Mouse (Mus musculus) layer of hippocampus, postnatal 36 days (tissue): Measurements from ENCODE around the gene Cir1. TPM values are rescaled to one million over a fixed set of nuclear protein-coding genes. Genes with fewer than 3 reads are reported as not detected.

ENCODE experiments used
- DNase-seq, 2 experiments: peaks; one replicate each; pipeline ENCODE4 v3.0.0; 2022
- total RNA-seq, 2 experiments: library from RNA; stranded (reverse); gene quantifications; 2 replicates each; pipeline ENCODE4 v1.2.3; 2021

The Cir1 gene
- total RNA-seq, 2 experiments from 2014 or later = 26.0 to 27.3 TPM

DNA sequence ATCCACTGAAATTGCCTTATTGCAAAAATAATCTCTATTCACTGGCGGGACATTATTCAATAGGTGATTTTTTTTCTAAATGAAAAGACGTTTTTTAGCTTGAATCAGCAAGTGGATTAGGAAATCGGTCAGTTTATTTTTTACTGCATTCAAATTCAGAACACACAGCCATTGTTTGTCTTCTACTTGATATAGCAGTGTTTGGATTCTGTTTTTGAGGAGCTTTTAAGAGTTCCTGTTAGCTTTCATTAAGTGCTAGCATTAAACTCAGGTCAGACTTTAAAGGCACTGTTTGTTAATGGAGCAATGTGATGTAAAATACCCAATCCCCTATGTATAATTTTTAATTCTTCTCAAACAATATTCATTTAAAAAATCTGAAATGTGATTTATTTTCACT, 13.7 kb downstream of the Cir1 start:
- DNase-seq = no peak

DNA sequence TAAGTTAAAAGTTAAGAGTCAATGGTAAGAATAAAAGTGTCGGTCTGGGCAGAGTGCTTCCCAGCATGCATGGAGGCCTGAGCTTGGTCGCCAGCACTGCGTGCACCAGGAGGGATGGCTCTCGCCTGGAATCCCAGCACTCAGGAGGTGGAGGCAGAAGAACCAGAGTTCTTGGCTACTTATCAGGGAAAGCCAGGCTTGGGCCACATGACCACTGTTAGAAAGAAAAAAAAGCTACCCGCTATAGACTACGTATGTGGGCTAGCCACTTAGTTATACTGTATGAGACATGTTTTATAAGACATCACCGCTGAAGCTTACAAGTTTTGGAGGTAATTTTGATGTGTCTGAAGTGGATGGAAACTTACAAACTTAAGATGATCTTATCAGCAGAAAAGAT, 14.3 kb downstream of the Cir1 start:
- no peak for DNase-seq

DNA sequence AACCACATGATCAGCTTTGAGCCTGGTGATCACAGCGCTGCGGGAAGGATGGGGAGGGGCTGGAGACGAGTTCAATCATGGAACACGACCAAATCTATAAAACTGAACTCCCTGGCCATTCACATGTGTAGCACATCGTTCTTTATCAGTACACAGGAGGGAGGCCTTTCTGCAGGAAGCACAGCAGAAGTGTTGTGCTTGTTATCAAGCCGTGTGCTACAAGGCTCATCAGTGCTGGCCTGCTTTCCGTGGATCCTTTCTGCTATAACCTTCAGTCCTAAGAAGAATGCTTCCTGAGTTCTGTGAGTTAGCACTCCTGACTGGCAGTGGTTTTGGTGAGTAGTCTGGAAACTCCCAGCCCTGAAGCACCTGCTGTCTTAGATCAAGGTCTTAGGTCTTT, 17.5 kb downstream of the Cir1 start:
- no peak for DNase-seq

DNA sequence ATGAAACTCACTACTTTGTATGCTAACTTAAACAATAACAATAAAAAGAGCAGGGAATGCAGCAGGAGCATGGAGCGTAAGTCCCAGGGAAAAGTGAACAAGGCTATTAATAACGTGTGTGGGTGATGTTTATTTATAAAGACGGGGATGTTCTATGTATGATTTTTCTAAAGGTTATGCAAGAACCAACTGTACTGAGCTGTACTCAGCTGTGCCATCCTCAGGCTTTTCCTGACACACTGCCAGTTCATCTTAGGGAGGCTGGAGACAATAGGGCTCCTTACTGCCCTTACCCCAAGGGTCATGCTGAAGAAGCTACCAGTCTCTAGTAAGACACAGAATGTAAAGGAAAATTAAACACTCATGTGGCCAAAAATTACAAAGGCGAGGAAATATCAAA, 21.4 kb downstream of the Cir1 start:
- no peak for DNase-seq

DNA sequence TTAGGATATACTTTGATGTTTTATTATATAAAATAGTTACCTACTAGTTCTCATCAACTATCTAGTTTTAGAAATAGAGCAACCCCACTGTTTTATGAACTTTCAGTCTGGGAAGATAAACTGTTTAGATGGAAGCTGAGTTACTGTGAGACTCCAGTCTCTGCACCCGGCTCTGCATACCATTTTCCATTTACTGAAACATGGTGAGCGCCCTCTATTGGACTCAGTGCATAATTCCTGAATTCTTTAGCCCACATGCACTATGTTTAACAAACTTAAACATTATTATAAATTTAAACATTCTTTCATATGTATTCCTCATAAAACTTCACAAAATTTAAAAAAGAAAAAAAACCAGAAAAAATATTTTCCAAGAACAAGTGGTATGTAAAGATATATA, 26.9 kb downstream of the Cir1 start:
- no peak for DNase-seq

DNA sequence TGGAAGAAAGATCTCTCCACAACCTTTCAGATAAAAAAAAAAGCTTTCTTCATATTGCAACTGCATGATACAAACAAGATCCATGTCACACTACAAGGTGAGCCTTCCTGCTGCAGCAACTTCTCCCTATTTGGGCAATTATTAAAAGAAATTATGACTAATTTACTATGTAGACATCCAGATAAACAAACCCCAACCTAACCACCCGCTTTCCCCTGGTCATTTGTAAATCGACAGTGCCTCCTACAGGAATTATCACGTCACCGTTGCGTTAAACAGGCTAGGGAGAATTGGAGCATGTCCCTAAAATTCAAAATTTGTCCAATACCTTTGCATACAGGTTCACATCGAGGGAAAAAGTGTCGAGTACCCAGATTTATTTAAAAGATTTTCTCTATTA, 30.8 kb downstream of the Cir1 start:
- DNase-seq = no peak

DNA sequence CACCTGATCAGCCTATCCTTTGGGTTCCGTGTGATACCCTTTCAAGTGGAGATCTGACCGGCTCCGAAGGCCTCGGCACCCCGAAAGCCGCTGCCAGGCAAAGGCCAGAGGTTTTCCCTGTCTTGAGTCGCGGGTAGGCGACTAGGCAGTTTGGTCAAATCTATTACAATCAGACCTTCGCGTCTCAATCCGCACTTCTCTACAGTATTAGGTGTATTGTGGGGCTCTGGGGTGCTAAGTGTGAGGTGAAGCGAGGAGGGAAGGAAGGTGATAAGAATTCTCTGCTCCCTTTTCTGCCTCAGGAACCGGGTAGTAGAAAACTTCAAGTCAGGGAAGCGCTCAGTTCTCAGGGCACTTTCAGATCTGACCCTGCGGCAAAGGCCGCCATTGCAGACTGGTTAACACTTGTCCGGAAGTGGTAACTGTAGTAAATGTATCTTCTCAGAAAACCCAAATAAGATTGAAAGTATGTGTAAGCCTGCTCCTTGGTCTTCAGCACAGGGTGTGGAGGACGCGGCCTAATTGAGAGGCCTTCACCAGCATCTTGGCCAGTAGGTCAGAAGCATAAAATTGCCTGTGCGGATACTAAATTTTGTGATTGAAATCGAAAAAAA, 31.3 kb downstream of the Cir1 start:
- DNase-seq = no peak

DNA sequence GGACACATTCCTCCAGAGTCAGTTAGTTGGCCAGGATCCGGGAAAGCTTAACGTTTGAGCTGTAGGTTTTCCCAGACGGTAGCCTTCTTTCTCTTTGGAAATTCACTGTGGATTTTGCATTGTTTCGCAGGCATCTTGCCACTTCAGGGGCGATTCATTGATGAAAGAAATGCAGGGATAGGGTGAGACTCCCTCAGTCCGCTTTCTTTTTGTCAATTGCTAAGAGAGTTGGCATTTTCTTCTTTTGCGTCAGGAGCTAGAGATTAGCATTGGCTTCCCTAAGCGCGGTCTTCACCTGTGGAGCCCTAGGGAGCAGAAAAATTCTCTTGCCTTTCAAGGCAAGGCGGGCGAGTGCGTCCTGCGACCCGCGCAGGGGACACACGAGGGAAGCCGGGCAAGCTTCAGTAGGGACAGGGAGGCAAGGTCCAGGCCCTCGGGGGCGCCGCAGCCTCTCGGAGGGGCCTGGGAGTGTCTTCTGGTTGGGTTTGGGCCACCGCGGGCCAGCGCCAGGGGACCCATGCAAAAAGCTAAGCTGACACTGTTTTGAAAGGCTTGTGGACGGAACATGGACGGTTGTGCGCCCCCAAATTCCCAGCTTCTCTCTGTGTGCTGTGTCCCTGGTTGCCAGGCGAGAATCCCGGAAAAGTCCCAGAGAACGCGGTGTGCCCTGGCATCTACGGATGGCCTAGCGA, 32.0 kb downstream of the Cir1 start:
- DNase-seq = no peak

DNA sequence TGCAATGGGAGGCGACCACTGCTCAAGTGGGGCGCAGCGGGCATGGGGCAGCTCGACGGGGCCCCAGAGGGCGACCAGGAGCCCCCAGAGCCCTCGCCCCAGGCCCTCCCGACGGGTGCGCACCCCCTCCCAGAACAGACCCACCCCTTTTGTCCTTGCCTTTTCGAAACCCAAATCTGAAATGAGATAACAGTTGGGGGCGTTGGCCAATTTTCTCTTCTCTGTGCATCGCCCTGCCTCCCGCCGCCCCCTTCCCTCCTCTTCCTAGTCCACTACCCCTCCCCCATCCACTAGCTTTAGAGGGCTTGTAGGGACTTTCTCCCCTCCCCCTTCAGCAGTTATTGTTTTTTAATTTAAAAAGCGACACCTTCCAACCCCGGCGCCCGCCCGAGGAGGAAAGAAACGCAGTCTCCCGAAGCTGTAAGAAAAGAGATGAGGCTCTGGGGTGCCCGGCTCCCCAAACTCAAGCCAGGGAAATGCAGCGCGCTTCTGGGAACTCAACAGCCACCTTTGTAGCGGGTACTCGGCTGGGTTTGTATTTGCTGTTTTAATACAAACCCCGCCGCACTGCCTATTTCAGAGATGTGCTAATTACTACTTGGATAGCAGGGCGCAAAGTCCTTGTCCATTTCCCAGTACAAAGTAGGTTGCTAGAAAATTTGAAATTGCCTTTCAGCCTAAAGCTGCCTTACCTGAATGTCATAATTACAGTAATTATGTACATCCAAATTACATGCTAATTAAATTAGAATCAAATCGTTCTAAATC, 33.0 kb downstream of the Cir1 start:
- no peak for DNase-seq

DNA sequence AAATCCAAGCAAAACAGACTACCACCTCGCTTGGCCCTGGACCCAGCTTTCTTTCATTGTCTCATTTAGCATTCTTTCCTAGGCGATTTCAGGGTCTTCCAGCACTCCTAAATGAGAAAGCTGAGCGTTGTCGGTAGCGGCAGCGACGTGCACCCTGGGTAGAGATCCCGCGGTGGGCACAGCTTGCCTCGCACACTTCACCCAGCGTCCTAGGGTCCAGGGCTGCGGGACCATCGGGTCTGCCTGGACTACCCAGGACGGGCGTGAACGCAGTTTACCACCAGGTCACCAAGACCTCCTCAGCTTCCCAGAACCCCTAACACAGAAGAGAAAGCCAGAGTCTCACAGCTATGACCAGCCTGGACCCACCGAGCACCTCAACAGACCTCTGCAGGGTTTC, 33.6 kb downstream of the Cir1 start:
- no peak for DNase-seq

DNA sequence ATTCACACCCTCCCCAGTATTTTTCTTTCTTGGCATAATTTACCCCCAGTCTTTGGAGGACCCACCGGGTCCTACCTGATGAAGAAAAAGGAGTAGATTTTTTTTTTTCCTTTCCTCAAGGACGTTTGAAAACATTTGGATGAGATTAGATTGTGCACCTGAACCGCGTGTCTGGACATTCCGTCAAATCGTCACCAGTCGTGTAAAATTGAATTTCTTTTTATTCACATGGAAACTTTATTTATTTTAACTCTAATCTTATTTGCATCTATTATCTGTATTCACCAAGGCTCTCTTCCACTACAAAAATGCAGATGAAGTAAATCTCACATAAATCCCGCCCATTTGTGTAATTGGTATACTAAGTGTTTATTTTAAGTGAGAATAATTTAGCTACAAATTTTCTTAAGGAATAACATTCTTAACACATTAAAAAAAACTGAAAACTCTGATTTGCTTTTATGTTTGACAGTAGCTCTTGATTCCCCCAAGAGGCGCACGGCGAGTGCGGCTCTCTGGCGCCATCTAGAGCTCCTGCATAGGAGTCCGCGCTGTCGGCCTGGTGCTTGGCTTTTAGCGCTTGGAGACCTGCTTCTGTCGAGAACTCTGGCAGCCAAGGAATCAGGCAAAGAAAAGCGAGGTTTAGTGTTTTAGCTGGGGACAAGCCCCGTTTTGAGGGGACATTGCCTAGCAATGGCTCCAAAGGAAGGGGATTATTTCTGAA, 34.2 kb downstream of the Cir1 start:
- peak; percentile 84 for DNase-seq

DNA sequence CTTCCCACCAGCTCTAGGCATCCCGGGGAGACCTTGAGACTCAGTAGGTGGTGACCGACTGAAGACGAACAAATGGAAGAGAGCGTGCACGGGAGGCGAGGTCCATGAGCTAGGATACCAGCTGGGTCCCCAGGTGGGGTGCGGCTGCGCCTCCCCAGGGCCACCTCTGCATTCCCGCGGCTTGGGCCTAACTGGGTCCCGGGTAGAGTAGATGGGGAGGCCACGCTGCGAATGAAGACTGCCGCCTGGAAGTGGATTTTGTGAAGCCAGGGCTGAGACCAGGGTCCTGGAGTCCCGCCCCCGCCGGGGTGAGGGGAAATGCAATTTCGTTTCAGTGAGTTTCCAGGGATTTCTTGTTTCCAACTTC, 34.8 kb downstream of the Cir1 start:
- DNase-seq = peak in 1 of 2 experiments; percentile 26

DNA sequence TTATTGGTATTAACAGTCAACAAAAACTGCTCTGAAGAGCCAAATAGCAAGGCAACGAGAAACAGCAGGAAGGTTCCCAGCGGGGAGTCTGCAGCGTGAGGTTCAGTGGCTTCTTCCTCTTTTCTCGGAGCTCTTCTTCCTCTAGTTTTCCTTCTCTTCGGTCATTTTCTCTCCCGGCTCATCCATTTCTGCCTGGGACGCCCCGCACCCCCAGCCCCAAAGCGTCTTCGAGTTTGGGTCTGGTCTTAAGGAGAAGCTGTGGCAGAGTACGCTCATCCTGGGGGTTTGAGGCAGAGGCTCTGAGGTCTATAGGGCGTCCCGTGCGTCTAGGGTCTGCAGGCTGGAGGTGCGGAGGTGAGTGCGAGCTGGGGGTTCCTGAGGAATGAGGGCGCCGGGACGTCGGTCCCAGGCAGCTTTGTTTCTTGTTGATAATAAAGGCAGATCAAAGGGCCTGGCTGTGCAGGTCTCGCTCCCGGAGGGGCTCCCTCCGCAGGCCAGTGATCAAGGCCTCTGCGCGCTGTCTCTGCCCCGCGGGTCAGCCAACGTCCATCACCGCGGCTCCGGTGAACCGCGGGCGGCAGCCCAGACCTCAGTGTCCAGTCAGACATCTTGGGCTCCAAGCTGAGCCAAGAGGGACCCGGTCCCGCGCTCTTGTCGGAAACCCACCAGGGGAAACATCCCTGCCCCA, 35.3 kb downstream of the Cir1 start:
- DNase-seq = no peak

DNA sequence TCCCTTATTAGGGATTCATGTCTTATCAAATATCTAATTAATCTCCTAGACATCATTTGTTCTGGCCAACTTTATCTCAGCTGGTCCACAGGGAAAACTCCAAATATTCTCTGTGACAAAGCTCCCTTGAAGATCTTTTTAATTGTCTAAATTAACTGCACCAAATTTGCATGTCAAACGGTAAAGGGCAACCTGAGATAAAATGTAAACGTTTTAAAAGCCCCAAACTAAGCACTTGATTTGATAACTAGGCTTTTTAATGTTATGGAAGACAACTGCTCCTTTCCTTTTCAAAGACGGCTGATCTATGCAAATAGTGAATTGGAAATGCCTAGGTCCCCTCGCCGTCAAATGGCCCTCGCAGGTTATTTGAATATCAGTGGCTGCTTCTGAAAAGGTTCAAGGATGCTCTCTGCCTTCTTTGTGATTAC, 36.3 kb downstream of the Cir1 start:
- no peak for DNase-seq

DNA sequence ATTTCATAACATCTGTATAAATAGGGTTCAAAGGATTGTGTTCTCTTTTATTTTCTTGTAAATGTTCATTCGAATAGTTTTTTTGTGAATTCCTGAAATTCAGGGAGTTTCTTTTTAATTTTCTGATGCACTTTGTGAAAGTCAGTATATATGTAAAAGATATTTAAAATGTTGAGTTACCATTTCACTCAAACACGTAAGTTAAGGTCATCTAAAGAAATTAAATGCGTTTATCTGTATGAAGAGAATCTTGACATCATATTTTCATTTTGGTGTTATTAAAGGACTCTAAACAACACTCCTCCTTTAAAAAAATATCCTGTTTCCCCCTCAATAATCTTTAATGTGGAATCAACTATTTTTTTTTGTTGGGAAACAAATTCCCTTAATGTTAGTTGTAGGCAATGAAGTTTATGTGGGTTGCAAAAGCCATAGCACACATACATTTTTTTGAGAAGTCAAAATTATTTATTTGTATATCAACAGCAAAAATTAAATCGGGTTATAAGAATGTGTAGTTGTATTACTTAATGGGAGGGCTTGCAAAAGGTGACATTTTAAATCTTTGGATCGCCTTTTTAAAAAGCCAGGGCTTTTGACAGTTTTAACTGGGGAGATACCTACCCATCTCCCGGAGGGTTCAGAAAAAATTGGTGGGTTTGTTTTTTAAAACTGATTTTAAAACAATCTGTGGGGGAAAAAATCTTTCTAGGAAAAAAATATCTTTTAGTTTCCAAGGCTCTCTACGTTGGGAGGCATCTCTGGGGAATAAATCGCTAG, 37.0 kb downstream of the Cir1 start:
- no peak for DNase-seq

DNA sequence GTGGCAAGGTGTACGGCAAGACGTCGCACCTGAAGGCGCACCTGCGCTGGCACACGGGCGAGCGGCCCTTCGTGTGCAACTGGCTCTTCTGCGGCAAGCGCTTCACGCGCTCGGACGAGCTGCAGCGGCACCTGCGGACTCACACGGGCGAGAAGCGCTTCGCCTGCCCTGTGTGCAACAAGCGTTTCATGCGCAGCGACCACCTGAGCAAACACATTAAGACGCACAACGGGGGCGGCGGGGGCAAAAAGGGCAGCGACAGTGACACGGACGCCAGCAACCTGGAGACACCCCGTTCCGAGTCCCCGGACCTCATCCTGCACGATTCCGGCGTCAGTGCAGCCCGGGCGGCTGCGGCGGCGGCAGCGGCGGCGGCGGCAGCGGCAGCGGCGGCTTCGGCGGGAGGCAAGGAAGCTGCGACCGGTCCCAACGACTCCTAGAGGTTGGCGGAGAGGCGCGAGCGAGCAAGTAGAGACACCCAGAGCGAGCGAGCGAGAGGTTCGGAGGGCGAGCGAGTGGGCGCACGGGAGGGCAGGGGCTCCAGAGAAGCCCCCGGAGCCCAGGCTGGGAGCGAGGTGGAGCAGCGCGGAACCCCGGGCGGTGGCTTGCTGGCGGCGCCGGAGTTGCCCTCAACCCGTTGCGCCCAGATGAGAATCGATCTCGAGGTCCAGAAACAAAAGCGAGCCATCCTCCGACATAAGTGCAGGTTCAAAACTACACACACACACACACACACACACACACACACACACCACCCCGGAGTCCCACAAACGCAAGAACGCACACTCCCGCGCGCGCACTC, 38.2 kb downstream of the Cir1 start:
- no peak for DNase-seq

DNA sequence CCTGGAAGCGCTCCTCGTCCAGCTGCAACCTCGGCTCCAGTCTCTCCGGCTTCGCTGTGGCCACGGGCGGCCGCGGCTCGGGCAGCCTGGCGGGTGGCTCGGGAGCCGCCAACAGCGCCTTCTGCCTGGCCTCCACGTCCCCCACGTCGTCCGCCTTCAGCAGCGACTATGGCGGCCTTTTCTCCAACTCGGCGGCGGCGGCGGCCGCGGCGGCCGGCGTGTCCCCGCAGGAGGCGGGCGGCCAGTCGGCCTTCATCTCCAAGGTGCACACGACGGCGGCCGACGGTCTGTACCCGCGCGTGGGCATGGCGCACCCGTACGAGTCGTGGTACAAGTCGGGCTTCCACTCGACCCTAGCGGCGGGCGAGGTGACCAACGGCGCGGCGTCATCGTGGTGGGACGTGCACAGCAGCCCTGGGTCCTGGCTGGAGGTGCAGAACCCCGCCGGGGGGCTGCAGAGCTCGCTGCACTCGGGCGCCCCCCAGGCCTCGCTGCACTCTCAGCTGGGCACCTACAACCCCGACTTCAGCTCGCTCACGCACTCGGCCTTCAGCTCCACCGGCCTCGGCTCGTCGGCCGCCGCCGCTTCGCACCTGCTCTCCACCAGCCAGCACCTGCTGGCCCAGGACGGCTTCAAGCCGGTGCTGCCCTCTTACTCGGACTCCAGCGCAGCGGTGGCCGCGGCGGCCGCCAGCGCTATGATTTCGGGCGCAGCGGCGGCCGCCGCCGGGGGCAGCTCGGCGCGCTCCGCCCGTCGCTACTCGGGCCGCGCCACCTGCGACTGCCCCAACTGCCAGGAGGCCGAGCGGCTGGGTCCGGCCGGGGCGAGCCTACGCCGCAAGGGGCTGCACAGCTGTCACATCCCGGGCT, 39.0 kb downstream of the Cir1 start:
- no peak for DNase-seq

DNA sequence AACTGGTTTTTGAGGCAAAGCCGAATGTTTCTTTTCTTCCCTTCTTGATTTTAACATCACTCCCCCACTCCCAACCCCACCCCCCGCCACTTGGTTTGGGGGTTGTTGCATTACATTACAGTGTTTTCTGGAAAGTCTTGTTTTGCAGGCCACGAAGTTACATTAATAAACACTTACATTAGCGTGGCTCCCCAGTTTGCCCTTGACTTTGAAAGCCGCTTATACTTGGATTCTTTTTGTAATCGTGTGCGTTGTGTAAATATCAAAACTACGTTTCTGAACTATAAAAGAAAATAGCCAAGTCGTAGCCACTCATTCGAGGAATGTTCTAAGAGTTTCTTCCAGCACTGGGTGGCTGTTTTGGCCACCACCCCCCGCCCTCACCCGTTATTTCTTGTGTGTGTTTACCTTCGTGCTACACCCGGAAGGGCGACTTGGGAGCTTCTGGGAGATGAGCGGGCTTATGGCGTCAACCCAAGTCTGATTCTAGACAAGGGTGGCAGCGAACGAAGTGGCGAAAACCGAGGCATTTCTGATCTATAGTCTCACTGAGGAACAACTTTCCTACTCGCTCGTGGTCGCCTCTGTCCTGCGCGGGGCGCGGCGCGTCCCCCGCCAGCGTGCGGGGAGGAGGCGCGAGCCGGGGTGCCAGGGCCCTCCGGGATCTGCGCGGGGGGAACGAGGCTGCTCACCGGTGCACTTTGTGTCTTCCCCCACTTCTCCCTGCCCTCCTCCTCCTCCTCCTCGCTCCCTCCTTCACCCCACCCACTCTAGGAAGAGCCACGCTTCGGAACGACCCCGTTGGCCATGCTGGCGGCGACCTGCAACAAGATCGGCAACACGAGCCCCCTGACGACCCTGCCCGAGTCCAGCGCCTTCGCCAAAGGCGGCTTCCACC, 39.9 kb downstream of the Cir1 start:
- peak in 1 of 2 experiments; percentile 20 for DNase-seq
